Mouse (Mus musculus) spleen, embryonic (tissue): ENCODE results near the gene Dll3.

Source experiments
- CTCF ChIA-PET: fragments of 350-600 bp; sonication (Branson Sonifier 250); formaldehyde crosslinking; loops from one replicate; lab custom pipeline; 2022; lab: Charles Lee

Gene Dll3

GRCm38 (mm10) chr7:28301616-28302433, at the start of gene Dll3:
TSS of gene Dll3 (minus strand) at chr7:28302238.
- CTCF ChIA-PET, result interaction anchor here (0.7 kb wide), 1 partner anchor 103 kb away, joined by 3 read pairs; no protein-coding TSS in a partner anchor

- CTCF ChIA-PET, result no interaction called here
These were observed 49.7 kb upstream of the Dll3 start for GRCm38 (mm10) chr7:28351676-28352191.

- CTCF ChIA-PET, result no interaction called here
These were observed 48.3 kb upstream of the Dll3 start, which contains the start of gene Rps16 for GRCm38 (mm10) chr7:28350155-28350883. TSS of gene Rps16 (plus strand) at chr7:28350652.

- CTCF ChIA-PET, result no interaction called here
These were observed 46.6 kb upstream of the Dll3 start for GRCm38 (mm10) chr7:28348601-28349000.

- CTCF ChIA-PET, result no interaction called here
These were observed 45.7 kb upstream of the Dll3 start for GRCm38 (mm10) chr7:28347746-28348145.

- CTCF ChIA-PET, result interaction anchor here (1.2 kb wide), 1 partner anchor 18 kb away, joined by 4 read pairs; no protein-coding TSS in a partner anchor
These were observed 42.6 kb upstream of the Dll3 start for GRCm38 (mm10) chr7:28344637-28345036.

GRCm38 (mm10) chr7:28341381-28341780, 39.3 kb upstream of the Dll3 start:
- CTCF ChIA-PET, result interaction anchor here (0.6 kb wide), 1 partner anchor 35 kb away, joined by 8 read pairs; no protein-coding TSS in a partner anchor

- CTCF ChIA-PET, result interaction anchor here (0.7 kb wide), 1 partner anchor 984 kb away, joined by 5 read pairs; no protein-coding TSS in a partner anchor
These were observed 37.3 kb upstream of the Dll3 start for GRCm38 (mm10) chr7:28339213-28339917.

GRCm38 (mm10) chr7:28338108-28338998, 36.3 kb upstream of the Dll3 start, which contains the start of gene Supt5:
TSS of gene Supt5 (minus strand) at chr7:28338746.
- CTCF ChIA-PET, result interaction anchor here (0.7 kb wide), 1 partner anchor 985 kb away, joined by 5 read pairs; no protein-coding TSS in a partner anchor

GRCm38 (mm10) chr7:28335471-28335870, 33.4 kb upstream of the Dll3 start:
- CTCF ChIA-PET, result no interaction called here

- CTCF ChIA-PET, result no interaction called here
These were observed 32.5 kb upstream of the Dll3 start for GRCm38 (mm10) chr7:28334534-28334933.

- CTCF ChIA-PET, result interaction anchor here (1.0 kb wide), 1 partner anchor 201 kb away, joined by 3 read pairs; no protein-coding TSS in a partner anchor
These were observed 26.2 kb upstream of the Dll3 start for GRCm38 (mm10) chr7:28328260-28328659.

- CTCF ChIA-PET, result interaction anchor here (1.2 kb wide), 1 partner anchor 18 kb away, joined by 4 read pairs; no protein-coding TSS in a partner anchor
These were observed 24.4 kb upstream of the Dll3 start for GRCm38 (mm10) chr7:28326457-28326856.

- CTCF ChIA-PET, result no interaction called here
These were observed 23.3 kb upstream of the Dll3 start for GRCm38 (mm10) chr7:28325293-28325692.

- CTCF ChIA-PET, result interaction anchor here (0.6 kb wide), 1 partner anchor 8 kb away, joined by 3 read pairs; no protein-coding TSS in a partner anchor
These were observed 20.1 kb upstream of the Dll3 start for GRCm38 (mm10) chr7:28321974-28322720.

GRCm38 (mm10) chr7:28318714-28319113, 16.7 kb upstream of the Dll3 start:
- CTCF ChIA-PET, result no interaction called here

GRCm38 (mm10) chr7:28318036-28318435, 16.0 kb upstream of the Dll3 start:
- CTCF ChIA-PET, result no interaction called here

- CTCF ChIA-PET, result no interaction called here
These were observed 10.0 kb upstream of the Dll3 start, which contains the start of gene Timm50 for GRCm38 (mm10) chr7:28311926-28312543. TSS of gene Timm50 (minus strand) at chr7:28312072.
